Mouse (Mus musculus): ENCODE data around the gene Sfr1. TPM values are rescaled to one million over a fixed set of nuclear protein-coding genes. Genes with fewer than 3 reads are reported as not detected.
A peak's percentile ranks its signal among the peaks of the same experiment; 100 is the strongest.

The Sfr1 gene
- polyA plus RNA-seq, 1 experiment from 2014 or later: 230 TPM

DNA sequence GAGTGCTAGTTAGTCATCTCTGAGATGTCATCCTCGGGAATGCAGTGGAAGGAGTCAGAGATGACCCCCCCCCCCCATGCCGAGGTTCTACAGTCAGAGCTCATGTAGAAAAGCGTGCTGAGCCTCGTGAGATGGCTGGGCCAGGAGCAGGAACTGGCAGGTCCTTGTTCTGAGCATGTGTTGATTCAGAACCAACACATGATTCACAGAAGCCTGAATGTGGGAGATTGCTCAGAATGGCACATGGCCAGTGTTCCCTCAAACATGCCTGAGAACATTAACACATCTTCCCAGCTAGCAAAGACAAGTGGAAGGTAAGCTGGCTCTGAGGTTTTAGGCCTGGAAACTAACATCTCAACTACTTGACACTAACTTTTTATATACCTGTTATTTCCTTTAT is 21.1 kb upstream of the Sfr1 start:
- H3K4me3 ChIP-seq: no peak overlapping the region
- H3K9ac ChIP-seq: no peak overlapping the region
- H3K27me3 ChIP-seq: no peaks in the 10 kb centered on the region
- H3K4me2 ChIP-seq: no peak overlapping the region
- H3K36me3 ChIP-seq: no peaks in the 10 kb centered on the region
- no peak overlapping the region for H3K27ac ChIP-seq
- H3K9me3 ChIP-seq: no peaks in the 10 kb centered on the region
- ATAC-seq (ENCODE audit: borderline replicate concordance, extremely low read depth, low FRiP score, low TSS enrichment): no peak
- 0 out of 2 replicates have a peak, but pooled peaks cover 3% of the 10 kb centered on the region for H3K4me1 ChIP-seq
- 76% methylated on average over 4 of the region's 4 CpGs for WGBS

DNA sequence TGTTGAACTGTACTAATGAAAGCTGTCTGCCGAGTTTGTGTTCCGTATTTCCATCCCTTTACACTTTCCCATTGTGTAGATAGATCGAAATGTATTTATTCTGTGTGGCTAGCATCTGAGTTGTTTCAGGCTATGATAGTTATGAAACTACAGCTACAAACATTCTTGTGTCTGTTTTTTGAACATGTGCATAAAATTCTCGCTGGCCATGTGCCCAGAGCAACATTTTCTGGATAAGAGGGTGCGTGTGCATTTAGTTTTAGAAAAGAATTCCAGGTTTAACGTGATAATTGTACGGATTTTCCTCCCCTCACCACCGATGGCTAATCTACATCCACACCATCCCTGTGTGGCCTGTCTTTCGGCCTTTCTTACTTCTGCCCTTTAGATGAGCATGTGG is 18.0 kb upstream of the Sfr1 start:
- H3K36me3 ChIP-seq: no peaks in the 10 kb centered on the region
- no peaks in the 10 kb centered on the region for H3K4me1 ChIP-seq
- no peaks in the 10 kb centered on the region for H3K27me3 ChIP-seq
- no peak overlapping the region for H3K4me3 ChIP-seq
- no peak overlapping the region for H3K27ac ChIP-seq
- ATAC-seq (ENCODE audit: borderline replicate concordance, extremely low read depth, low FRiP score, low TSS enrichment): no peak
- H3K9me3 ChIP-seq: no peaks in the 10 kb centered on the region; the same call in 1 of the 2 replicates
- H3K9ac ChIP-seq: no peak overlapping the region
- no peak overlapping the region for H3K4me2 ChIP-seq
- WGBS: 61% methylated on average over 9 of the region's 9 CpGs

DNA sequence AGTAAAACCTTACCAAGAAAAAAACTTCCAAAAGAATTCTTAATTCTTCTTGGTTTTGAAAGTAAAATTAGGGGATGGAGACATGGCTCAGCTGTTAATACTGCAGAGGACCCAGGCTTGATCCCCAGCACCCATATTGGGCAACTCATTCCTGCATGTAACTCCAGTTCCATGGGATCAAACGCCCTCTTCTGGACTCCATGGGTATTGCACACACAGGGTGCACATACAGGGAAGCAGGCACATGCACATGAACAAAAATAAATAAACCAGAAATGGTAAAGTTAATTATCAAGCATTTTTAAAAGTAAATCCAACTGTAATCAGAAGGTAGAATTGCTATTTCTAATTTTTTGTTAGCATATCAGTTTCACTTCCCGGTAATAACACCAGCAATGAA is 15.3 kb upstream of the Sfr1 start:
- H3K9ac ChIP-seq: no peak overlapping the region
- H3K4me2 ChIP-seq: no peak overlapping the region
- H3K27ac ChIP-seq: no peak overlapping the region
- no peaks in the 10 kb centered on the region for H3K27me3 ChIP-seq
- no peaks in the 10 kb centered on the region; the same call in 1 of the 2 replicates for H3K9me3 ChIP-seq
- H3K4me1 ChIP-seq: no peaks in the 10 kb centered on the region
- no peaks in the 10 kb centered on the region for H3K36me3 ChIP-seq
- 62% methylated on average over 2 of the region's 2 CpGs for WGBS
- no peak for ATAC-seq (ENCODE audit: borderline replicate concordance, extremely low read depth, low FRiP score, low TSS enrichment)
- H3K4me3 ChIP-seq: no peak overlapping the region

DNA sequence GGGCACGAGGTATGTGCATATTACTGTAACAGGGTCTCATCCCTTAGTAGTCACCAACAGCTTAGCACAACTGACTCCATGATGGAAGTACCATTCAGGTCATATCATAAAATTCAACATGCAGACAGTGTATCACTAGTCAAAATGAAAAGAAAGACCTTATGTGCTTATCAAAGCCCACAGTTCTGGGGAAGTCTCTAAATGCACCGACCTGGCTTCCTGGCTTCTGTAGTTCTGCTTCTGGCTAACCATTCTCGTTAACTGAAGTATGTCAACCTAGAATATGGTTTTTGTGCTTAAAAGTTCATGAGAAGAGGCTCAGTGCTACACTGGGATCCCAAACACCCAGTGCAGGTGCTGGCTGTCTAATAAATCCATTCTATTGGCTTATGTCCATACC is 12.3 kb upstream of the Sfr1 start:
- H3K4me2 ChIP-seq: no peak overlapping the region
- no peaks in the 10 kb centered on the region for H3K36me3 ChIP-seq
- WGBS: 85% methylated on average over 3 of the region's 3 CpGs
- H3K4me1 ChIP-seq: no peaks in the 10 kb centered on the region
- H3K9ac ChIP-seq: no peak overlapping the region
- no peak for ATAC-seq (ENCODE audit: borderline replicate concordance, extremely low read depth, low FRiP score, low TSS enrichment)
- H3K27me3 ChIP-seq: no peaks in the 10 kb centered on the region
- H3K9me3 ChIP-seq: no peaks in the 10 kb centered on the region; the same call in 1 of the 2 replicates
- no peak overlapping the region for H3K4me3 ChIP-seq
- no peak overlapping the region for H3K27ac ChIP-seq

DNA sequence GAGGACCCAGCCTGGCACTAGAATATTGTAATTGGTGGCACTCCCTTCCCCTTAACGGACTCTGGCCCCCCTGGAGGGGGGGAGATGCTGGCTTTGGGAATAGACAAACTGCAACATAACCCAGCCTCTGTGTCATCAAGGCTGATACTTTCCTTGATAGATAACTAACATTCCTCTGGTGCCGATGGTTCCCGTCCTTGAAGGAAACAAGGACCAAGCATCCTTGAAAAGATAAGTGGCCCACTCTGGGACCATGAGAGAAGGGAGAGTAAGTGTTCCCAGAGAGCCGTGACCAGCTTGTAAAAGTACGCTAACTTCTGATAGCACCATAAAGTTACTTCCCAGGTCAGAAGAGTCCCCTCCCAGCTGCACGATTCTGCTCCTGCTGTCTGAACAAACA is 9.0 kb upstream of the Sfr1 start:
- Histone ChIP-seq H3K4me3 (no peak overlapping the region), H3K27ac (no peak overlapping the region), H3K9ac (no peak overlapping the region), H3K4me2 (no peak overlapping the region), H3K4me1 (no peaks in the 10 kb centered on the region), H3K27me3 (no peaks in the 10 kb centered on the region), H3K36me3 (no peaks in the 10 kb centered on the region), H3K9me3 (no peaks in the 10 kb centered on the region)
- no peak for ATAC-seq (ENCODE audit: borderline replicate concordance, extremely low read depth, low FRiP score, low TSS enrichment)
- WGBS: 21% methylated on average over 6 of the region's 6 CpGs

DNA sequence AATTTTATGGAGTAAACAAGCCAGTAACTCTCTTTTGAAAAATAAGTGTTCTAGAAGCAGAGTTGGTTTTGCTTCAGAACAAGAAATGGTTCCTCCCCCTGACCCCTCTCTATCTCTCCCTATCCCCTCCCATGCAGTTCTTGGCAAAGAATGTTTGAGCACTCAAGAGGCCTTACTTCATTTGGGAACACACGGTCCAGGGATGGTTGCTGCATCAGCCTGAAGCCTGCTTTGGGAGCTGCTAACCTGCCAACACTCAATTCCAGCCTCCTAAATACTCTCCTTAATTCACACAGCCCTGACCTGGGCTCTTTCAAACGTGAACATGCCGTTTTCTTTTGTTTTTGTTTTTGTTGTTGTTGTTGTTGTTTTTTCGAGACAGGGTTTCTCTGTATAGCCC is 6.6 kb upstream of the Sfr1 start:
- no peak overlapping the region for H3K9ac ChIP-seq
- H3K36me3 ChIP-seq: no peaks in the 10 kb centered on the region
- H3K27ac ChIP-seq: no peak overlapping the region
- H3K27me3 ChIP-seq: no peaks in the 10 kb centered on the region
- no peak overlapping the region for H3K4me2 ChIP-seq
- no peaks in the 10 kb centered on the region for H3K9me3 ChIP-seq
- WGBS: 62% methylated on average over 4 of the region's 4 CpGs
- H3K4me1 ChIP-seq: no peaks in the 10 kb centered on the region
- H3K4me3 ChIP-seq: no peak overlapping the region
- ATAC-seq (ENCODE audit: borderline replicate concordance, extremely low read depth, low FRiP score, low TSS enrichment): no peak

DNA sequence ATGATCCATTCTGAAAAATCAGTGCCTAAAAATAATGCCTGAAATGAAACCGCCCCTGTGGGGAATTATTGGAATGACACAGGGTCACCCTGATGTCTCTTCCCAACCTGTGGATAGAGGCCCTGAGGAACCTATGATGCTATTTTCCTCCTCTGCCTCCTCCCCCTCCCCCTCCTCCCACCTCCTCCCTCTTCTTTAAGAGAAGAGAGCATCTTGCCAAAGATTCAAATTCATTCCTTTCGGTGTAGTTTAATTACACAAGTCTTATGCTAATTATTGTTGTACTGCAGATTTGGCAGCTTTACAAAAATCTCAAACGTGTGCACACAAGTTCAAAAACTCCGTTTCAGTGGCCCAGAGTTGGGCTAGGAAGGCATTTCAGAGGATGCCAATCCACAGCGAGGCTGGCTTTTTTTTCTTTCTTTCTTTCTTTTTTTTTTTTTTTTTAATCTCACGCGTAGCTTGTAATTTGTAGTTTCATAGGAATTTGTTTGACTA is 5.8 kb upstream of the Sfr1 start:
- Histone ChIP-seq H3K9me3 (no peaks in the 10 kb centered on the region), H3K36me3 (no peaks in the 10 kb centered on the region), H3K4me2 (no peak overlapping the region), H3K9ac (no peak overlapping the region), H3K27me3 (no peaks in the 10 kb centered on the region), H3K4me1 (peaks cover 4% of the 10 kb centered on the region; the same call in 1 of the 2 replicates), H3K4me3 (no peak overlapping the region), H3K27ac (no peak overlapping the region)
- WGBS: 55% methylated on average over 7 of the region's 7 CpGs
- ATAC-seq (ENCODE audit: borderline replicate concordance, extremely low read depth, low FRiP score, low TSS enrichment): no peak

DNA sequence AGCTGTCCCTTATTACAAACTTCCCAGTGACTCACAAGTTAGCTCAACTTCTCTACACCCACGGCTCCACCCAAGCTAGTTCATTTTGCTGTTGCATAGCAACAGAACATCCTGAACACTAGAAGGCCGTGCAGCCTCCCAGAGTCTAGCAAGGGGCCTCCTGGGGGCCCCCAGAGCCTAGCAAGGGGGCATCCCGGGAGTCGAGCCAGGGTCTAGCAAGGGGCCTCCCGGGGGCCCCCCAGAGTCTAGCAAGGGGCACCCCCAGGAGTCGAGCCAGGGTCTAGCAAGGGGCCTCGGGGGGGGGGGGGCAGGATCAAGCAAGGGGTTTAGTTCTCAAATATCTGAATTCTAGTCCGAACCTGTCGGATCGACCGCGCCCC is 801 bp upstream of the Sfr1 start:
- H3K9me3 ChIP-seq: no peaks in the 10 kb centered on the region
- ATAC-seq (ENCODE audit: borderline replicate concordance, extremely low read depth, low FRiP score, low TSS enrichment): peak; percentile 77
- peak overlapping the region; percentile 75 for H3K4me2 ChIP-seq
- peak overlapping the region; percentile 87 for H3K4me3 ChIP-seq
- H3K4me1 ChIP-seq: peaks cover 11% of the 10 kb centered on the region; the same call in 1 of the 2 replicates
- WGBS: 0% methylated on average over 12 of the region's 12 CpGs
- peak overlapping the region; percentile 97 for H3K27ac ChIP-seq
- no peaks in the 10 kb centered on the region for H3K27me3 ChIP-seq
- peak overlapping the region; percentile 41 for H3K9ac ChIP-seq
- H3K36me3 ChIP-seq: peaks cover 28% of the 10 kb centered on the region

DNA sequence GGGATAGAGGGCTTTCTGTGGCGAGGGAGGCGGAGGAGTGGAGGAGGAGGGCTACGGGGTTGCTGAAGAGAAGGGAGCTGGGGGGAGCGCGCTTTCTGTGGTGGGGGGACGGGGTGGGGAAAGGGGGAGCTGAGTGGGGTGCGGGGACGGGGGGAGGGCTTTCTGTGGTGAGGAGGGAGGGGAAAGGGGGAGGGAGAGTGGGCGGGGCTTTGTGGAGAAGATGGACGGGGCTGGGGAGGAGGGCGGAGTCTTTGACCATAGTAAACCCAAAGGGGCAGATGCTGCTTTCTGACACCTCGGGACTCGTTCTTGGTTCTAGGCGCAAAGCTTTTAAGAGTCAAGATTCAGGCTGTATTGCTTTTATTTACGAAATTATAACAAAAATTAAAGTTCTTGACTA is 449 bp downstream of the Sfr1 start:
- H3K27me3 ChIP-seq: no peaks in the 10 kb centered on the region
- H3K9me3 ChIP-seq: no peaks in the 10 kb centered on the region
- peak overlapping the region; percentile 97 for H3K27ac ChIP-seq
- no peak for ATAC-seq (ENCODE audit: borderline replicate concordance, extremely low read depth, low FRiP score, low TSS enrichment)
- peaks cover 11% of the 10 kb centered on the region; the same call in 1 of the 2 replicates for H3K4me1 ChIP-seq
- H3K4me3 ChIP-seq: peak overlapping the region; percentile 87
- H3K36me3 ChIP-seq: peaks cover 38% of the 10 kb centered on the region
- H3K9ac ChIP-seq: peak overlapping the region; percentile 76
- whole genome bisulfite sequencing: 1% methylated on average over 12 of the region's 15 CpGs
- peak overlapping the region; percentile 62 for H3K4me2 ChIP-seq

DNA sequence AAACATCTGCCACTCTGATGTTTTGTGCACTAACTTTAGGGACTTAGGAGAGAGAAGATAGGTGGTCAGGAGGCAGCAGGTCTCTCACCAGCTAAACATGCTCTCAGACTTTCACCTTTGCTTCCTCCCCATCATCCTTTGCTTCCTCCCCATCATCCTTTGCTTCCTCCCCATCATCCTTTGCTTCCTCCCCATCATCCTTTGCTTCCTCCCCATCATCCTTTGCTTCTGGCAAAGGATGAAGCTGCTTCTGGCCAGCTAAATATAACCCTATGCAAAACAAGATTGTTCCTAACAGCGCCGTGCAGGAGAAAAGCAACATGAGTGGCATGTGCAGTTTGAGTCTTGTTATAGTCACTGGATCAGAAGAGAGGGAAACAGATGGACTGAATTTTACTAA is 15.6 kb downstream of the Sfr1 start:
- WGBS: 90% methylated on average over 2 of the region's 2 CpGs
- Histone ChIP-seq H3K4me2 (no peak overlapping the region), H3K36me3 (no peaks in the 10 kb centered on the region), H3K27me3 (no peaks in the 10 kb centered on the region), H3K4me1 (no peaks in the 10 kb centered on the region), H3K4me3 (no peak overlapping the region), H3K27ac (no peak overlapping the region), H3K9ac (no peak overlapping the region), H3K9me3 (no peaks in the 10 kb centered on the region)
- no peak for ATAC-seq (ENCODE audit: borderline replicate concordance, extremely low read depth, low FRiP score, low TSS enrichment)

DNA sequence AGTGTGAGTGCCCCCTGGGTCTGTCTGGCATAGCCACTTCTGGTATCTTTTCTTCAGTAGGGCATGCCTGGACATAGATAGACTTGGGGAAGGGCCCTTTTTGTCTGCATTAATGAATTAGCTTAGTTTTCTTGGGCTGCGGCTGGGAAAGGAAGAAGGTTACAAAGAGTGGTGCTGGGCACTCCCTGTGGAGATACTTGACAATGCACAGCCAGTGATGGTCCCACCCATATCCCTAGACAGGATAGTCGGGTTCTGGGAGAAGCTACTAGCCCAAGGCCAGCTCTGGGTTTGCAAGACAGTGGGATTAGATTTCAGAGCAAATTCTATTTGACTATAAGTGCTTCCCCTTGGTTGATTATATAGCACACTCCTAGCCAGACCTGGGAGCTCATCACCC is 17.5 kb downstream of the Sfr1 start:
- no peak overlapping the region for H3K9ac ChIP-seq
- 82% methylated on average over 2 of the region's 2 CpGs for WGBS

DNA sequence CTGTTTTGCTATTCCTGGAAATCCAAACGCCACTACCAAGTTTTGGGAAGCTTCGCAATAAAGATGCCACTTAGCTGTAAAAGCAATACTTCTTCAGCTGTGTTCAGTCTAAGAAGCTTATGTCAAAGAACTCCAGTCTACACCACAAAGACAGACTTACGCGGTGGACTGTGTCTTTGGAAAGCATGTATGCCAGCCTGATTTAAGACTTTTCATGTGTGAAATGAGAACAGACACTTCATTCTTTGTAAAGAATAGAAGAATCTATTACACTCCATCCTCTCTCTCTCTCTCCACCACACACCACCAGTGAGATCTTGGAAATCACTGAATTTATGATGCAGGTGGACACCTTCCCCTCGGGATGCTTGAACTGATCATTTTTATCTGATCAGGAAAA is 18.9 kb downstream of the Sfr1 start:
- 83% methylated on average over 5 of the region's 5 CpGs for WGBS
- no peaks in the 10 kb centered on the region for H3K4me1 ChIP-seq
- no peaks in the 10 kb centered on the region for H3K27me3 ChIP-seq
- H3K27ac ChIP-seq: no peak overlapping the region
- no peak overlapping the region for H3K9ac ChIP-seq
- H3K36me3 ChIP-seq: no peaks in the 10 kb centered on the region
- no peaks in the 10 kb centered on the region for H3K9me3 ChIP-seq
- no peak overlapping the region for H3K4me3 ChIP-seq
- no peak overlapping the region for H3K4me2 ChIP-seq
- no peak for ATAC-seq (ENCODE audit: borderline replicate concordance, extremely low read depth, low FRiP score, low TSS enrichment)

More for the DNA sequence above, 17.5 kb downstream of the Sfr1 start:
- Histone ChIP-seq H3K27ac (no peak overlapping the region), H3K36me3 (no peaks in the 10 kb centered on the region), H3K27me3 (no peaks in the 10 kb centered on the region), H3K4me2 (no peak overlapping the region), H3K4me3 (no peak overlapping the region), H3K4me1 (no peaks in the 10 kb centered on the region), H3K9me3 (no peaks in the 10 kb centered on the region)
- ATAC-seq (ENCODE audit: borderline replicate concordance, extremely low read depth, low FRiP score, low TSS enrichment): no peak

DNA sequence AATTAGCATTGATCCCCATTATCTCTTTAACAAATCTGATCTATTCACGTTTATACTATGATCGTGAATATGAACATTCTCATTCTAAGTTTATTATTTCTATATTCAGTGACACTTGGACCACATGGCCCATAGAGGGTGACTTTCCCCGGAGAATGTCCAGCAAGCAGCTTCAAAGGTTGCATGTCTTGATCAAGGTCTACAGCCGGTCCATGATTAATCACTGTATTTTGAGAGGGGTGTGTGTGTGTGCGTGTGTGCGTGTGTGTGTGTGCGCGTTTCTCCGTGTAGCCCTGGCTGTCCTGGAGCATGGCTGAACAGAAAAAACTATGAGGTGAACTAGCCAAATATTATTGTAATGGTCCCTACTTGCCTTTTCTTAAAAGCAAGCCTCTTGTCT is 21.0 kb downstream of the Sfr1 start:
- Histone ChIP-seq H3K4me1 (no peaks in the 10 kb centered on the region), H3K9me3 (no peaks in the 10 kb centered on the region), H3K36me3 (no peaks in the 10 kb centered on the region), H3K4me3 (no peak overlapping the region), H3K27ac (no peak overlapping the region), H3K9ac (no peak overlapping the region), H3K4me2 (no peak overlapping the region), H3K27me3 (no peaks in the 10 kb centered on the region)
- WGBS: 60% methylated on average over 9 of the region's 9 CpGs
- no peak for ATAC-seq (ENCODE audit: borderline replicate concordance, extremely low read depth, low FRiP score, low TSS enrichment)
